Mouse (Mus musculus) kidney, embryonic 14.5 days (tissue): ENCODE measurements at regions not wholly inside any gene's neighbourhood (a gene's known extent, or its start where the extent isn't known, plus 50 kb on each side); places are given as distances from the start of the nearest gene placed in this dataset.

Experiments
- ATAC-seq: fragments of 200-750 bp; cut with Nextera tagmentation; 2 replicates; pipeline ENCODE4 v1.8.0; 2017; ENCODE audit warnings: moderate number of reproducible peaks, mild to moderate bottlenecking, moderate TSS enrichment, moderate library complexity; ENCODE audit not compliant: low FRiP score, low TSS enrichment
- H3K27ac ChIP-seq: fragments of 300-500 bp; sonication (generic); 2 replicates; pipeline ENCODE4 v1.5.1; 2014; ENCODE audit warnings: low read depth, mild to moderate bottlenecking, low read length, moderate library complexity, mixed read lengths
- H3K27me3 ChIP-seq: fragments of 300-500 bp; sonication (generic); 2 replicates; pipeline ENCODE4 v1.6.1; 2014; ENCODE audit warnings: mild to moderate bottlenecking, low read length; ENCODE audit not compliant: control insufficient read depth, insufficient read depth
- H3K36me3 ChIP-seq: fragments of 300-500 bp; sonication (generic); 2 replicates; pipeline ENCODE4 v1.6.1; 2014; ENCODE audit warnings: low read length, mixed read lengths; ENCODE audit not compliant: control insufficient read depth, insufficient read depth
- H3K4me1 ChIP-seq: fragments of 300-500 bp; sonication (generic); 2 replicates; pipeline ENCODE4 v1.6.1; 2014; ENCODE audit warnings: low read length, mixed read lengths; ENCODE audit not compliant: control insufficient read depth, insufficient read depth
- H3K4me2 ChIP-seq: fragments of 300-500 bp; sonication (generic); replicated peaks from 2 replicates; pipeline ENCODE4 v1.6.1; 2014; ENCODE audit warnings: low read depth, mild to moderate bottlenecking, low read length
- H3K4me3 ChIP-seq: fragments of 300-500 bp; sonication (generic); 2 replicates; pipeline ENCODE4 v1.5.1; 2014; ENCODE audit warnings: mild to moderate bottlenecking, low read length
- H3K9ac ChIP-seq: fragments of 300-500 bp; sonication (generic); 2 replicates; pipeline ENCODE4 v1.6.1; 2014; ENCODE audit warnings: low read depth, mild to moderate bottlenecking, low read length, moderate library complexity
- H3K9me3 ChIP-seq: fragments of 300-500 bp; sonication (generic); 2 replicates; pipeline ENCODE4 v1.6.1; 2016; ENCODE audit warnings: low read length; ENCODE audit not compliant: control insufficient read depth
- WGBS: fragments of 180-500 bp; shearing (Covaris S2); extraction: QIAGEN DNeasy Blood & Tissue Kit; methylation state at CpG from one replicate; pipeline ENCODE4 v1.1.7; 2014; 5-methylcytosine and 5-hydroxymethylcytosine counted together

- Histone ChIP-seq H3K4me1 (no peaks in the 10 kb centered on the region), H3K27ac (no peak overlapping the region), H3K4me2 (no peak overlapping the region), H3K36me3 (no peaks in the 10 kb centered on the region), H3K4me3 (no peak overlapping the region), H3K9me3 (no peaks in the 10 kb centered on the region), H3K9ac (no peak overlapping the region), H3K27me3 (no peaks in the 10 kb centered on the region)
- 95% methylated on average over 1 of the region's 1 CpGs for WGBS
- no peak for ATAC-seq
Measured at GRCm38 (mm10) chr11:45058658-45059057, 441.5 kb downstream of the Ebf1 start.

- Histone ChIP-seq H3K9ac (no peak overlapping the region), H3K4me1 (no peaks in the 10 kb centered on the region), H3K4me3 (no peak overlapping the region), H3K27ac (no peak overlapping the region), H3K9me3 (no peaks in the 10 kb centered on the region), H3K36me3 (no peaks in the 10 kb centered on the region), H3K4me2 (no peak overlapping the region), H3K27me3 (no peaks in the 10 kb centered on the region)
- no peak for ATAC-seq
- WGBS = 83% methylated on average over 3 of the region's 3 CpGs
Measured at GRCm38 (mm10) chr11:45066592-45066991, 449.5 kb downstream of the Ebf1 start.

DNA sequence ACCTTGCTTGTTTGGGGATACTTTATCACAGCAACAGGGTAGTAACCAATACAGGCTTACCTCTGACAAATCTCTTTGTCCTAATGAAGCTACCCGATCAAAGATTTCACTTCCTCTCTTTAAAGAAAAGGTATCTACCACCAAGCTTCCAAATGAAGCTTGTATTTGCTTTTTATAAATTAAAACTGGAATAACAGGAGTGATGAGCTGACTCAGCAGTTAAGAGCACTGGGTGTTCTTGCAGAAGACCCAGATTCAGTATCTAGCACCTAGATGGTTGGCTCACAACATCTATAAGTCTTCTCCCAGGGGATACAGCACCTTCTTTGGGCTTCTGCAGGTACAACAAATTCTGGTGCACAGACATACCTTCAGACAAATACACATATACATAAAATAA lies 453.2 kb downstream of the Ebf1 start:
- Histone ChIP-seq H3K4me2 (no peak overlapping the region), H3K27ac (no peak overlapping the region), H3K36me3 (no peaks in the 10 kb centered on the region), H3K4me1 (no peaks in the 10 kb centered on the region), H3K9me3 (no peaks in the 10 kb centered on the region), H3K4me3 (no peak overlapping the region), H3K27me3 (no peaks in the 10 kb centered on the region), H3K9ac (no peak overlapping the region)
- ATAC-seq = no peak
- 65% methylated on average over 1 of the region's 1 CpGs for WGBS

DNA sequence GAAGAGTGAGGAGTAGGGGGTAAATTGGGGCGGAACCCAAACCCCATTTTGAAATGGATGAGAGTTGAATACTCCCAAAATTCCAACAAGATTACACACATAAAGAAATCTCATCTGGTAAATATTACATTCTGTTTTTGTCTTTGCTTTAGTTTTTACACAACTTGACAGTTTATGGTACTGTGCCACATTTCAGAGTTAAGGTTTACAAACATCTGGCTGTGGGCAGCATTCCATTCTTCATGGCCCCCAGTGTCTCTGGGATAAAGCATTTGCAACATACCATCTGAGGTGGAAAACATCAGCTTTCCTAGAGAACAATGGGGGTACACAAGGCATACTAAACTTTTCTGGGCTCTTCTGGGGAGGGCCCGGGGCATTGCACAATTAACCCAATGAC lies 454.1 kb downstream of the Ebf1 start:
- Histone ChIP-seq H3K27me3 (no peaks in the 10 kb centered on the region), H3K4me1 (no peaks in the 10 kb centered on the region), H3K9me3 (no peaks in the 10 kb centered on the region), H3K27ac (no peak overlapping the region), H3K9ac (no peak overlapping the region), H3K36me3 (no peaks in the 10 kb centered on the region), H3K4me2 (no peak overlapping the region), H3K4me3 (no peak overlapping the region)
- 88% methylated on average over 2 of the region's 2 CpGs for WGBS
- ATAC-seq = no peak

DNA sequence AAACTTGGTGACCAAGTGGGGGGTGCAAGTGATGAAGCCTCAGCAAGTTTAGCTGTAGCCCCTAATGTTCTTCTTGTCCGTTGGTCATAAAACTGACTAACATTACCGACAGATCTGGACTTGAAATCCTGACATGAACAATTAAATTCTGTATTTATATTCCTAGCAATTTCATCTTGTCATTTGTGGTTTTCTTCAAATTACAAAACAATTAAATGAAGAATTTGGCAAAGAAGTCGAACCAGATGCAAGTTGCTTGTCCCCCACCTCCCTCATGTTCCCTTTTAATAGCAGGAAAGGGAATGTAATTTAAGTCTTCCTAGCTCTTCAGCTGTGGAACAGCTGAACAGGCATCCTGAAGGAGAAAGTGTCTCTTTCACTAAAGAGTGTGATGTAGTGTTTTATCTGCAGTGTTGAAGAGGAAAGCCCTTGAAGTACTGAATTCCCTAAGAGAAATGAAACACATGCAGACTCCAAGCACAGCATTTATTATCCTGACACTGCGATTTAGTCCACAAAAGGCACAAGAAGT lies 467.5 kb downstream of the Ebf1 start:
- H3K4me2 ChIP-seq = no peak overlapping the region
- no peak overlapping the region for H3K27ac ChIP-seq
- no peak overlapping the region for H3K9ac ChIP-seq
- H3K27me3 ChIP-seq = no peaks in the 10 kb centered on the region
- H3K9me3 ChIP-seq = no peaks in the 10 kb centered on the region
- H3K4me3 ChIP-seq = no peak overlapping the region
- peak; percentile 39; the same call in 1 of the 2 replicates for ATAC-seq
- WGBS = 41% methylated on average over 4 of the region's 4 CpGs
- H3K36me3 ChIP-seq = no peaks in the 10 kb centered on the region
- H3K4me1 ChIP-seq = no peaks in the 10 kb centered on the region

GRCm38 (mm10) chr11:45085145-45085544 lies 468.0 kb downstream of the Ebf1 start:
- H3K27ac ChIP-seq = no peak overlapping the region
- H3K4me2 ChIP-seq = no peak overlapping the region
- ATAC-seq = no peak
- H3K27me3 ChIP-seq = no peaks in the 10 kb centered on the region
- H3K9me3 ChIP-seq = no peaks in the 10 kb centered on the region
- no peak overlapping the region for H3K9ac ChIP-seq
- H3K36me3 ChIP-seq = no peaks in the 10 kb centered on the region
- H3K4me3 ChIP-seq = no peak overlapping the region
- H3K4me1 ChIP-seq = no peaks in the 10 kb centered on the region

GRCm38 (mm10) chr11:45087186-45087915 lies 470.2 kb downstream of the Ebf1 start:
- Histone ChIP-seq H3K9me3 (no peaks in the 10 kb centered on the region), H3K4me3 (no peak overlapping the region), H3K36me3 (no peaks in the 10 kb centered on the region), H3K4me2 (no peak overlapping the region), H3K27ac (no peak overlapping the region), H3K4me1 (no peaks in the 10 kb centered on the region), H3K27me3 (no peaks in the 10 kb centered on the region), H3K9ac (no peak overlapping the region)
- ATAC-seq = no peak
- WGBS = 66% methylated on average over 5 of the region's 5 CpGs

GRCm38 (mm10) chr11:45088286-45088685 lies 471.2 kb downstream of the Ebf1 start:
- no peak overlapping the region for H3K27ac ChIP-seq
- no peaks in the 10 kb centered on the region for H3K27me3 ChIP-seq
- H3K9me3 ChIP-seq = no peaks in the 10 kb centered on the region
- H3K9ac ChIP-seq = no peak overlapping the region
- H3K4me3 ChIP-seq = no peak overlapping the region
- ATAC-seq = no peak
- H3K4me2 ChIP-seq = no peak overlapping the region
- H3K4me1 ChIP-seq = no peaks in the 10 kb centered on the region
- 80% methylated on average over 1 of the region's 1 CpGs for WGBS
- H3K36me3 ChIP-seq = no peaks in the 10 kb centered on the region

GRCm38 (mm10) chr11:45089561-45089960 lies 472.4 kb downstream of the Ebf1 start:
- no peak for ATAC-seq
- H3K4me2 ChIP-seq = no peak overlapping the region
- no peaks in the 10 kb centered on the region for H3K27me3 ChIP-seq
- H3K9me3 ChIP-seq = no peaks in the 10 kb centered on the region
- no peaks in the 10 kb centered on the region for H3K36me3 ChIP-seq
- H3K4me3 ChIP-seq = no peak overlapping the region
- WGBS = 68% methylated on average over 3 of the region's 3 CpGs
- no peak overlapping the region for H3K27ac ChIP-seq
- no peaks in the 10 kb centered on the region for H3K4me1 ChIP-seq
- no peak overlapping the region for H3K9ac ChIP-seq
